Comparison of ENCODE assay signal across 9 mouse cellular contexts in the genomic region with DNA sequence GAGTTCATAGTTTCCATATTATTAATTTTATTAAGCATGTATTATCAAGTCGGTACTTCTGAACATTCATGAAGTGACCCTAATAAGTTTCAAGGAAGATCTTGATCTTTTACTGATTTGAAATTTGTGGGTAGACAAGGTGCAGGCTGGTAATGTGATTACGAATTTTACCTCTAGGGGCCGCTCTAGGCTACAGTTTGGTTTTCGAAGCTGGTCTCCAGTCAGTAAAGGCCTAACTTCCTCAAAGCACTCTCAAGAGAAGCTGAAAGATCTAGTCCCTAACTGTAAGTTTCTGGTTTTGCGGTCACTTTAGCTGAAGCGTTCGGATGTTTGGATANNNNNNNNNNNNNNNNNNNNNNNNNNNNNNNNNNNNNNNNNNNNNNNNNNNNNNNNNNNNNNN.
DNase-seq lines count a peak whose midpoint lies in the region; ATAC-seq and TF ChIP-seq lines count a peak whose summit lies in the region.
"Had no signal": no experiment of that assay in that cellular context is flagged by ENCODE, and none has a peak within 500 bp of the region (broad histone marks: within the 10 kb centered on the region; RNA-seq: fewer than 3 reads in every experiment).

No protein-coding gene starts in this region.

- H3K9ac ChIP-seq in forebrain, embryonic 12.5 days: no peak overlapping the region
- H3K9ac ChIP-seq in lung, embryonic 14.5 days: no peak overlapping the region
- H3K9ac ChIP-seq: hindbrain, embryonic 15.5 days had no signal

- no peaks in the 10 kb centered on the region for H3K9me3 ChIP-seq in forebrain, embryonic 12.5 days
- no peaks in the 10 kb centered on the region for H3K9me3 ChIP-seq in lung, embryonic 14.5 days (ENCODE audit: low read depth, low read length)
- H3K9me3 ChIP-seq: hindbrain, embryonic 15.5 days had no signal

- H3K4me3 ChIP-seq in gastrocnemius, adult 2 months: no peak overlapping the region
- no peak overlapping the region for H3K4me3 ChIP-seq in forebrain, embryonic 12.5 days (replicated peaks)
- H3K4me3 ChIP-seq in lung, embryonic 14.5 days (ENCODE audit: low read depth, low read length): no peak overlapping the region
- H3K4me3 ChIP-seq: hindbrain, embryonic 15.5 days had no signal

- H3K27me3 ChIP-seq in forebrain, embryonic 12.5 days: no peaks in the 10 kb centered on the region
- H3K27me3 ChIP-seq in lung, embryonic 14.5 days (ENCODE audit: insufficient read depth, low read length): no peaks in the 10 kb centered on the region
- H3K27me3 ChIP-seq: hindbrain, embryonic 15.5 days had no signal

- H3K4me2 ChIP-seq in forebrain, embryonic 12.5 days: no peak overlapping the region
- no peak overlapping the region for H3K4me2 ChIP-seq in lung, embryonic 14.5 days
- H3K4me2 ChIP-seq: hindbrain, embryonic 15.5 days had no signal

- ATAC-seq in forebrain, embryonic 12.5 days (ENCODE audit: low FRiP score): peak; percentile 71
- peak; percentile 69; the same call in 1 of the 2 replicates for ATAC-seq in lung, embryonic 14.5 days (ENCODE audit: insufficient read depth)

- H3K36me3 ChIP-seq in forebrain, embryonic 12.5 days (replicated peaks): no peaks in the 10 kb centered on the region
- H3K36me3 ChIP-seq in lung, embryonic 14.5 days (ENCODE audit: insufficient read depth): no peaks in the 10 kb centered on the region
- H3K36me3 ChIP-seq: hindbrain, embryonic 15.5 days had no signal

- H3K27ac ChIP-seq in gastrocnemius, adult 2 months: no peak overlapping the region
- H3K27ac ChIP-seq in forebrain, embryonic 12.5 days: no peak overlapping the region
- no peak overlapping the region for H3K27ac ChIP-seq in lung, embryonic 14.5 days (ENCODE audit: low read depth)
- H3K27ac ChIP-seq: hindbrain, embryonic 15.5 days had no signal

- WGBS in forebrain, embryonic 12.5 days: 25% methylated on average over 7 of the region's 7 CpGs
- 27% methylated on average over 7 of the region's 7 CpGs for WGBS in lung, embryonic 14.5 days

- H3K4me1 ChIP-seq in forebrain, embryonic 12.5 days: 0 out of 2 replicates have a peak, but pooled peaks cover 2% of the 10 kb centered on the region
- H3K4me1 ChIP-seq in lung, embryonic 14.5 days (ENCODE audit: insufficient read depth): no peaks in the 10 kb centered on the region
- H3K4me1 ChIP-seq: hindbrain, embryonic 15.5 days had no signal

- DNase-seq in gastrocnemius, adult 2 months: no peak
- DNase-seq in gastrocnemius, adult 8-10 months (ENCODE audit: low spot score in 2 of 2): no peak
- DNase-seq in 3134 (ENCODE audit: extremely low read depth, insufficient read length, low spot score): peak; percentile 19
- DNase-seq in brain, adult 2 months (ENCODE audit: low read depth, low spot score): peak; percentile 74
- peak; percentile 36 to 61 for DNase-seq in kidney, postnatal 25 days
- peak; percentile 84 for DNase-seq in lung, embryonic 14.5 days
- peak; percentile 49 for DNase-seq in right cerebral cortex, postnatal 25 days

- TF ChIP-seq CTCF in gastrocnemius, adult 2 months (IDR thresholded peaks at IDR 0.05): peak; percentile 66
- TF ChIP-seq CTCF in lung, embryonic 14.5 days (IDR thresholded peaks at IDR 0.05; ENCODE audit: low read depth): peak; percentile 70

- intact Hi-C loops in gastrocnemius, adult 2 months (cut with DNase I): no loop called here

Comparison
In these comparisons a context has a peak if more than half of its experiments do, and no peak if none do; other contexts are left out.
1. DNase-seq: peak in 3134 (single experiment), brain, adult 2 months (single experiment), kidney, postnatal 25 days (2 of 2), lung, embryonic 14.5 days (single experiment) and right cerebral cortex, postnatal 25 days (single experiment); none in gastrocnemius, adult 2 months (single experiment) and gastrocnemius, adult 8-10 months (0 of 2).